Mouse (Mus musculus): ENCODE data around the gene Smarca2. TPM values are rescaled to one million over a fixed set of nuclear protein-coding genes. Genes with fewer than 3 reads are reported as not detected.

The Smarca2 gene
- polyA plus RNA-seq, 1 experiment, result 14.2 TPM

DNA sequence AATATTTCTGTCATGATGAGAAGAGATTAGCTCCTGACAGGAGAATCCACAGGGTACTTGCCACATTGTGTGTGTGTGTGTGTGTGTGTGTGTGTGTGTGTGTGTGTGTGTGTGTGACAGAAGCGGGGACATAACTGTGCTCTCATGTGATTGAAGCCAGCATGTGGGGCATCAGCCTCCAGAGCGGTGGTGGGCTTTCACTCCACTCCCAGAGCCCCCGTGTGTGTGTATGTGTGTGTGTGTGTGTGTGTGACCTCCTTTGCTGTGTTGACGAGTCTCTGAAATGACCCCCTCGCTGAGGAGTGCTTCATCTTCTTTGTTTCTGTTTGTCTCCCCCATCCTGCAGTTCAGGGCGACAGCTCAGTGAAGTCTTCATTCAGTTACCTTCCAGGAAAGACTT is 165.7 kb downstream of the Smarca2 start:
- TF ChIP-seq CTCF (IDR thresholded peaks at IDR 0.05; ENCODE audit: extremely low read depth, insufficient read length, insufficient replicate concordance, low read depth, low read length), result no peak
- no peak for TF ChIP-seq POLR2A (IDR thresholded peaks at IDR 0.05; ENCODE audit: low read depth, low read length)
- H3K4me1 ChIP-seq (ENCODE audit: control insufficient read depth, insufficient read depth, insufficient read length, low read length), result no peaks in the 10 kb centered on the region
- H3K36me3 ChIP-seq (ENCODE audit: control insufficient read depth, insufficient read depth, low read length), result peaks cover 16% of the 10 kb centered on the region
- H3K4me3 ChIP-seq (ENCODE audit: low read depth, low read length), result no peak overlapping the region
- WGBS, result 91% methylated on average over 6 of the region's 6 CpGs
- no peaks in the 10 kb centered on the region for H3K27me3 ChIP-seq (ENCODE audit: control insufficient read depth, insufficient read depth, low read length)
- no peak overlapping the region for H3K27ac ChIP-seq (ENCODE audit: insufficient read depth, low read depth, low read length)

DNA sequence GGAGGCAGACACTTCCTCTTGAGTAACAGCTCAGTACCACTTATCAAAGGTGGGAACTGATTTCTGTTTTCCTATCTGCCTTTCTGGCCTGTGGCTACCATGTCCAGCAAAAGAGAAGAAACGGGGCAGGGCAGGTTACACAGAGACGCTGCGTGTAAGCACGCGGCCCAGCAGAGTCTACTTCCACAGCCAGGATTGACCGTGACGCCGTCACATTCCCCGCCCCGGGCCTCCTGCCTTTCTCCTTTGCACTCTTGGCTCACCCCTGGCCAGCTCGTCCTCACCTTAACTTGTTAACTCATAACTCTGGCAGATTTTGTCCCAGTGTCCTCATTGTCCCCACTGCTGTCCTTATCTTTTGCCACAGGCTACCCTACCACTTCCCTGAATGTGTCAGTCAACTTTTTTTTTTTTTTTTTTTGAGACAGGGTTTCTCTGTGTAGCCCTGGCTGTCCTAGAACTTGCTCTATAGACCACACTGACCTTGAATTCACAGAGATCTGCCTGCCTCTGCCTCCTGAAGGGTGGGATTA is 167.3 kb downstream of the Smarca2 start:
- TF ChIP-seq POLR2A (IDR thresholded peaks at IDR 0.05; ENCODE audit: low read depth, low read length) (no peak), CTCF (IDR thresholded peaks at IDR 0.05; ENCODE audit: extremely low read depth, insufficient read length, insufficient replicate concordance, low read depth, low read length) (no peak)
- H3K27ac ChIP-seq (ENCODE audit: insufficient read depth, low read depth, low read length), result no peak overlapping the region
- H3K36me3 ChIP-seq (ENCODE audit: control insufficient read depth, insufficient read depth, low read length), result peaks cover 25% of the 10 kb centered on the region
- WGBS, result 94% methylated on average over 11 of the region's 11 CpGs
- H3K27me3 ChIP-seq (ENCODE audit: control insufficient read depth, insufficient read depth, low read length), result no peaks in the 10 kb centered on the region
- no peaks in the 10 kb centered on the region for H3K4me1 ChIP-seq (ENCODE audit: control insufficient read depth, insufficient read depth, insufficient read length, low read length)
- no peak overlapping the region for H3K4me3 ChIP-seq (ENCODE audit: low read depth, low read length)

DNA sequence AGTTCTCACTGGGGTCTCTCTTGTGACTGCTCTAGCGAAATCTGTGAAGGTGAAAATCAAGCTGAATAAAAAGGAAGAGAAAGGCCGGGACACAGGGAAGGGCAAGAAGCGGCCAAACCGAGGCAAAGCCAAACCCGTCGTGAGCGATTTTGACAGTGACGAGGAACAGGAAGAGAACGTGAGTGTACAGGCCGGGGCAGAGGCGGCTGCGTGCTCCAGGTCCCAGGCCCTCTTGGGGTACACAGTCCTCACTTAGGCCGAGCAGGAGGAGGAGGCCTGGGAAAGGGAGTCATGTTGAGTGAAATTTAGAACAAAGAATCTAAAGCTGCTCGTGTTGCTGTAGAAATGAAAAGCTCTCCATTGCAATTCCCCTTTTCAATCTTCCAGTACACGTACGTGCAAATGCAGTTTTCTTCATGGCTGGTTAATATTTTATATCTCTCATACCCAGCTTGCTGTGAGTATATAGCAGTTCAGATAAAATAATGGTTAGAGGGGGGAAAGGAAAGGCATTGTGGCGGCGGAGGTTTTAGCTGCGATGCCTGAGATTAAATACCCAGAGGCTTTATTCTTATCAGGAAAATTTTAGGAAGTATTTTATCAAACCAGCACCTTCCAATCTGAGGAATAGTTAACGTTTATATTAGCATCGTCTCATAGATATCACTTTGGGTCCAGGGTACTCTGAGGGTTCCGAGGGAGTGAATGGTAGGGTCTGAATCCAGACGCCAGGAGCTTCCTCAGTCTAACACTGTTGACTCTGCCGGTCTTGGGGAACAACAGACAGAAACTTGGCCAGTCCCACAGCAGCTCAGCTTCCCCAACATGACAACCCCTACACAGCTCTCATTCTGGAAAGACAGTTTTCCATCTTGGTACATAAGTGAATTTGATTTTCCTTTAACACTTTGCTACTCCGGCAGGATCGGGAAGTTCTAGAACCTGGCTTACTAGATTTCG is 171.5 kb downstream of the Smarca2 start:
- Histone ChIP-seq H3K27me3 (ENCODE audit: control insufficient read depth, insufficient read depth, low read length) (no peaks in the 10 kb centered on the region), H3K4me3 (ENCODE audit: low read depth, low read length) (no peak overlapping the region), H3K36me3 (ENCODE audit: control insufficient read depth, insufficient read depth, low read length) (peaks cover 31% of the 10 kb centered on the region), H3K27ac (ENCODE audit: insufficient read depth, low read depth, low read length) (no peak overlapping the region), H3K4me1 (ENCODE audit: control insufficient read depth, insufficient read depth, insufficient read length, low read length) (no peaks in the 10 kb centered on the region)
- TF ChIP-seq POLR2A (IDR thresholded peaks at IDR 0.05; ENCODE audit: low read depth, low read length) (no peak), CTCF (IDR thresholded peaks at IDR 0.05; ENCODE audit: extremely low read depth, insufficient read length, insufficient replicate concordance, low read depth, low read length) (no peak)
- WGBS, result 87% methylated on average over 27 of the region's 27 CpGs

DNA sequence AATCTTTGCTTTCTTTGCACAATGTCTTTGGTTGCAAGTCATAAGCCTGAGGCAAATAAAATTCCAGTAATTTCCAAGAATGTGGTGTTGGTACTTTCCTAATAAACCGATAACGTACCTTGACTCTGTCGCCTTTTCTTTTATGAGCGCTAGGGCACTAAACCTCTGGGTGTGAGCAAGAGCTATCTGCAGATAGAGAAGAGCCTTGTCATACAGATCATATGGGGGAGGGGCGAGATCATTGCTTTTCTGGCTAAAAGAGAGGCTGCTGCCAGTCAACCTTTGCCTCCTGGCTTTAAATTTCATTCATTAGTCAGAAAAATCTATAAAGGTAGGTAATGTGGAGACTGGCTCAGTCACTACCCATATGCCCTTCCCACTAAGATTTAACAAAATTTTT is 173.3 kb downstream of the Smarca2 start:
- Histone ChIP-seq H3K4me3 (ENCODE audit: low read depth, low read length) (no peak overlapping the region), H3K27me3 (ENCODE audit: control insufficient read depth, insufficient read depth, low read length) (no peaks in the 10 kb centered on the region), H3K36me3 (ENCODE audit: control insufficient read depth, insufficient read depth, low read length) (peaks cover 24% of the 10 kb centered on the region), H3K27ac (ENCODE audit: insufficient read depth, low read depth, low read length) (no peak overlapping the region), H3K4me1 (ENCODE audit: control insufficient read depth, insufficient read depth, insufficient read length, low read length) (no peaks in the 10 kb centered on the region)
- WGBS, result 53% methylated on average over 5 of the region's 5 CpGs
- TF ChIP-seq CTCF (IDR thresholded peaks at IDR 0.05; ENCODE audit: extremely low read depth, insufficient read length, insufficient replicate concordance, low read depth, low read length) (no peak), POLR2A (IDR thresholded peaks at IDR 0.05; ENCODE audit: low read depth, low read length) (no peak)

DNA sequence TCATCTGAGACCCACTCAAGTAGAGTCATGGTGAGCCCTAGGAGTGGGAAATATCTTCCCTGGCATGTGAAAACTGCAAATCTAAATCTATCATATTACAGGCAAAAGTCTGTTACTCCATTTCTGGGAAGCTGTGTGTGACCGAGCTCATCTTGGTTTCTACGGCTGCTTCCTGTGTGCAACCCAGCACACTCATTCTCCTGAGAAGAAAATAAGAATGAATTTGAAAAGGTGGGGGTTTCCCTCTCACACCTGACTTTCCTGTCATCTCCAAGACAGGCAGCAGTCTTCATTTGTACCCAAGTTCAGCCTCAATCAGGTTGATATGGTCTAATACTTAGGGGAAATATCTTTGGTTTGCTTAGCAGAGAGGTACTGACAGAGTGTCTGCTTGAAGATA is 176.4 kb downstream of the Smarca2 start:
- WGBS, result 86% methylated on average over 2 of the region's 2 CpGs
- peaks cover 14% of the 10 kb centered on the region for H3K36me3 ChIP-seq (ENCODE audit: control insufficient read depth, insufficient read depth, low read length)
- H3K27me3 ChIP-seq (ENCODE audit: control insufficient read depth, insufficient read depth, low read length), result no peaks in the 10 kb centered on the region
- H3K4me3 ChIP-seq (ENCODE audit: low read depth, low read length), result no peak overlapping the region
- no peak for TF ChIP-seq CTCF (IDR thresholded peaks at IDR 0.05; ENCODE audit: extremely low read depth, insufficient read length, insufficient replicate concordance, low read depth, low read length)
- no peak for TF ChIP-seq POLR2A (IDR thresholded peaks at IDR 0.05; ENCODE audit: low read depth, low read length)
- H3K27ac ChIP-seq (ENCODE audit: insufficient read depth, low read depth, low read length), result no peak overlapping the region
- H3K4me1 ChIP-seq (ENCODE audit: control insufficient read depth, insufficient read depth, insufficient read length, low read length), result no peaks in the 10 kb centered on the region

DNA sequence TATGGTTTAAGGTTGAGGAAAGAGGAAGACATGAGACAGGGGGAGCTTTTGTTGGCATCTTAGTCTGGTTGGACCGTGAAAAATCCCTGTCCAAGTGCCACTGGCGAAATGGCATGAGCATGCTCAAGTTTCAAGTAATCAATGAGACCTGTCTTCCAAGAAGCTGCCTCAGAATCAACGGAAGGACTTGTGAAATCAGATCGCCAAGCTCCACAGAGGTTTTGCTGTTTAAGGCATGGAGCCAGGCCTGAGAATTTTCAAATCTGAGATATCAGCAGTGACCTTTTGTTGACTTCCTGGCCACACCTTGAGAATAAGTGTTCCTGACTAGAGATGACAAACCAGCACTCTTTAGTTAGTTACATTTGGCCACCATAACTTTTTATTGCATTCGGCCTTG is 183.6 kb downstream of the Smarca2 start:
- Histone ChIP-seq H3K4me1 (ENCODE audit: control insufficient read depth, insufficient read depth, insufficient read length, low read length) (no peaks in the 10 kb centered on the region), H3K27ac (ENCODE audit: insufficient read depth, low read depth, low read length) (no peak overlapping the region), H3K27me3 (ENCODE audit: control insufficient read depth, insufficient read depth, low read length) (no peaks in the 10 kb centered on the region), H3K4me3 (ENCODE audit: low read depth, low read length) (no peak overlapping the region), H3K36me3 (ENCODE audit: control insufficient read depth, insufficient read depth, low read length) (no peaks in the 10 kb centered on the region)
- WGBS, result 64% methylated on average over 5 of the region's 5 CpGs
- no peak for TF ChIP-seq POLR2A (IDR thresholded peaks at IDR 0.05; ENCODE audit: low read depth, low read length)
- no peak for TF ChIP-seq CTCF (IDR thresholded peaks at IDR 0.05; ENCODE audit: extremely low read depth, insufficient read length, insufficient replicate concordance, low read depth, low read length)

All from small intestine, adult 2 months (tissue).